Mouse (Mus musculus) liver, postnatal 0 days (tissue): ENCODE measurements at regions not wholly inside any gene's neighbourhood (a gene's known extent, or its start where the extent isn't known, plus 50 kb on each side); places are given as distances from the start of the nearest gene placed in this dataset.
A peak's percentile ranks its signal among the peaks of the same experiment; 100 is the strongest.

ENCODE experiments used
- ATAC-seq: fragments of 200-750 bp; cut with Nextera tagmentation; 2 replicates; pipeline ENCODE4 v1.8.0; 2017; ENCODE audit warnings: mild to moderate bottlenecking, moderate library complexity
- DNase-seq: peaks from one replicate; pipeline ENCODE4 v3.0.0-alpha.2; 2016
- H3K27ac ChIP-seq: fragments of 300-500 bp; sonication (generic); 2 replicates; pipeline ENCODE4 v1.5.1; 2014; ENCODE audit warnings: antibody characterized with exemption, moderate library complexity, mild to moderate bottlenecking, low read depth
- H3K27me3 ChIP-seq: fragments of 300-500 bp; sonication (generic); 2 replicates; pipeline ENCODE4 v1.6.1; 2014; ENCODE audit warnings: low read length, control low read depth, mixed read lengths; ENCODE audit not compliant: insufficient read depth
- H3K36me3 ChIP-seq: fragments of 300-500 bp; sonication (generic); replicated peaks from 2 replicates; pipeline ENCODE4 v1.6.1; 2014; ENCODE audit warnings: mild to moderate bottlenecking, control low read depth, low read length, moderate library complexity, mixed read lengths; ENCODE audit not compliant: insufficient read depth
- H3K4me1 ChIP-seq: fragments of 300-500 bp; sonication (generic); 2 replicates; pipeline ENCODE4 v1.6.1; 2014; ENCODE audit warnings: antibody characterized with exemption, mild to moderate bottlenecking, control low read depth; ENCODE audit not compliant: insufficient read depth
- H3K4me2 ChIP-seq: fragments of 300-500 bp; sonication (generic); 2 replicates; pipeline ENCODE4 v1.6.1; 2014; ENCODE audit warnings: low read depth, mild to moderate bottlenecking, low read length, moderate library complexity, mixed read lengths
- H3K4me3 ChIP-seq: fragments of 300-500 bp; sonication (generic); 2 replicates; pipeline ENCODE4 v1.5.1; 2014; ENCODE audit warnings: low read depth, low read length
- H3K9ac ChIP-seq: fragments of 300-500 bp; sonication (generic); replicated peaks from 2 replicates; pipeline ENCODE4 v1.6.1; 2014; ENCODE audit warnings: mild to moderate bottlenecking, moderate library complexity
- H3K9me3 ChIP-seq: fragments of 300-500 bp; sonication (generic); 2 replicates; pipeline ENCODE4 v1.6.1; 2016; ENCODE audit warnings: mild to moderate bottlenecking, control low read depth, low read length, mixed read lengths
- CTCF ChIP-seq: sonication (generic); IDR thresholded peaks from 2 replicates; pipeline ENCODE4 v1.5.1; 2016; ENCODE audit warnings: antibody characterized with exemption, low read depth
- EP300 ChIP-seq: IDR thresholded peaks from 2 replicates; pipeline ENCODE4 v1.6.1; 2016; ENCODE audit warnings: antibody characterized with exemption, low read depth, mild to moderate bottlenecking
- WGBS: fragments of 180-500 bp; shearing (Covaris S2); extraction: QIAGEN DNeasy Blood & Tissue Kit; methylation state at CpG from one replicate; pipeline ENCODE4 v1.1.7; 2014; ENCODE audit not compliant: insufficient replicate concordance; 5-methylcytosine and 5-hydroxymethylcytosine counted together

GRCm38 (mm10) chr1:52312076-52312633 is 79.1 kb upstream of the Gls start:
- Histone ChIP-seq H3K27me3 (no peaks in the 10 kb centered on the region), H3K4me1 (no peaks in the 10 kb centered on the region), H3K4me2 (no peak overlapping the region), H3K36me3 (no peaks in the 10 kb centered on the region), H3K27ac (no peak overlapping the region), H3K4me3 (no peak overlapping the region), H3K9me3 (no peaks in the 10 kb centered on the region), H3K9ac (no peak overlapping the region)
- DNase-seq (no peak), ATAC-seq (no peak)
- 74% methylated on average over 3 of the region's 3 CpGs for WGBS
- TF ChIP-seq CTCF (no peak), EP300 (no peak)

- no peak overlapping the region for H3K27ac ChIP-seq
- no peaks in the 10 kb centered on the region for H3K4me1 ChIP-seq
- no peak overlapping the region for H3K4me2 ChIP-seq
- WGBS: 60% methylated on average over 6 of the region's 6 CpGs
- H3K9ac ChIP-seq: no peak overlapping the region
- DNase-seq (peak; percentile 51), ATAC-seq (no peak)
- TF ChIP-seq EP300: no peak
- peak; percentile 52 for TF ChIP-seq CTCF
- H3K27me3 ChIP-seq: no peaks in the 10 kb centered on the region
- no peak overlapping the region for H3K4me3 ChIP-seq
- H3K9me3 ChIP-seq: no peaks in the 10 kb centered on the region
- H3K36me3 ChIP-seq: no peaks in the 10 kb centered on the region
Observed at GRCm38 (mm10) chr1:52306892-52307291, 73.9 kb upstream of the Gls start.

GRCm38 (mm10) chr1:52305679-52306632 is 72.9 kb upstream of the Gls start:
- Histone ChIP-seq H3K27me3 (no peaks in the 10 kb centered on the region), H3K4me1 (no peaks in the 10 kb centered on the region), H3K9ac (no peak overlapping the region), H3K4me3 (no peak overlapping the region), H3K9me3 (no peaks in the 10 kb centered on the region), H3K4me2 (no peak overlapping the region), H3K27ac (no peak overlapping the region), H3K36me3 (no peaks in the 10 kb centered on the region)
- 85% methylated on average over 18 of the region's 18 CpGs for WGBS
- ATAC-seq: no peak
- DNase-seq: no peak
- TF ChIP-seq EP300 (no peak), CTCF (no peak)

- DNase-seq (peak; percentile 63), ATAC-seq (no peak)
- 7% methylated on average over 6 of the region's 6 CpGs for WGBS
- no peaks in the 10 kb centered on the region for H3K9me3 ChIP-seq
- H3K27ac ChIP-seq: no peak overlapping the region
- no peaks in the 10 kb centered on the region for H3K27me3 ChIP-seq
- H3K4me2 ChIP-seq: no peak overlapping the region
- H3K4me1 ChIP-seq: no peaks in the 10 kb centered on the region
- H3K9ac ChIP-seq: no peak overlapping the region
- no peak overlapping the region for H3K4me3 ChIP-seq
- H3K36me3 ChIP-seq: no peaks in the 10 kb centered on the region
- no peak for TF ChIP-seq EP300
- TF ChIP-seq CTCF: peak; percentile 74
Observed at GRCm38 (mm10) chr1:52302557-52302956, 69.5 kb upstream of the Gls start.

GRCm38 (mm10) chr1:52301266-52301665 is 68.2 kb upstream of the Gls start:
- no peaks in the 10 kb centered on the region for H3K27me3 ChIP-seq
- H3K27ac ChIP-seq: no peak overlapping the region
- H3K9me3 ChIP-seq: no peaks in the 10 kb centered on the region
- H3K4me1 ChIP-seq: no peaks in the 10 kb centered on the region
- DNase-seq: peak; percentile 19
- H3K9ac ChIP-seq: no peak overlapping the region
- TF ChIP-seq CTCF: peak; percentile 63
- no peak for TF ChIP-seq EP300
- 60% methylated on average over 2 of the region's 2 CpGs for whole genome bisulfite sequencing
- no peak for ATAC-seq
- no peaks in the 10 kb centered on the region for H3K36me3 ChIP-seq
- no peak overlapping the region for H3K4me2 ChIP-seq
- no peak overlapping the region for H3K4me3 ChIP-seq

- no peaks in the 10 kb centered on the region for H3K27me3 ChIP-seq
- TF ChIP-seq EP300 (no peak), CTCF (peak; percentile 47)
- no peaks in the 10 kb centered on the region for H3K4me1 ChIP-seq
- H3K4me2 ChIP-seq: no peak overlapping the region
- ATAC-seq: no peak
- H3K36me3 ChIP-seq: no peaks in the 10 kb centered on the region
- no peaks in the 10 kb centered on the region for H3K9me3 ChIP-seq
- H3K4me3 ChIP-seq: no peak overlapping the region
- 67% methylated on average over 7 of the region's 7 CpGs for WGBS
- no peak overlapping the region for H3K27ac ChIP-seq
- no peak for DNase-seq
- H3K9ac ChIP-seq: no peak overlapping the region
Observed at GRCm38 (mm10) chr1:52299559-52299958, 66.5 kb upstream of the Gls start.
